Mouse (Mus musculus) G1E (cell line): ENCODE measurements around the gene 2310061N02Rik.

Experiments
- CTCF ChIP-seq: IDR thresholded peaks from 2 replicates; pipeline ENCODE4 v1.5.1; 2012; ENCODE audit warnings: low read depth, low read length, inconsistent platforms, mixed read lengths
- GATA1 ChIP-seq: IDR thresholded peaks from 2 replicates; pipeline ENCODE4 v1.6.1; 2012; ENCODE audit warnings: borderline replicate concordance, low read length, inconsistent platforms, mixed read lengths
- GATA2 ChIP-seq: IDR thresholded peaks from 2 replicates; pipeline ENCODE4 v1.6.1; 2012; ENCODE audit warnings: low read depth, low read length, inconsistent platforms, borderline replicate concordance
- POLR2AphosphoS5 ChIP-seq: IDR thresholded peaks from 2 replicates; pipeline ENCODE4 v1.6.1; 2012; ENCODE audit warnings: low read depth, low read length, inconsistent platforms; ENCODE audit not compliant: insufficient replicate concordance
- TAL1 ChIP-seq: conservative IDR thresholded peaks from 2 replicates; pipeline ENCODE4 v1.6.1; 2012; ENCODE audit warnings: low read depth, low read length, inconsistent platforms, mixed read lengths

- no peak for TF ChIP-seq CTCF
- no peak for TF ChIP-seq POLR2AphosphoS5
- TF ChIP-seq GATA1 = no peak
- no peak for TF ChIP-seq TAL1
- no peak for TF ChIP-seq GATA2
These were observed 37.1 kb upstream of the 2310061N02Rik start for GRCm38 (mm10) chr16:88744750-88745340.
